Mouse (Mus musculus): ENCODE results near the gene Prl8a8. TPM values are rescaled to one million over a fixed set of nuclear protein-coding genes. Genes with fewer than 3 reads are reported as not detected.

Prl8a8 gene
- polyA plus RNA-seq (2015; fragmentation: Nextera tagmentation; extraction: Ambion mirVana): not detected in 2 replicates

GRCm38 (mm10) chr13:27513117-27513516 is at the start of gene Prl8a8:
Prl8a8 (minus strand) TSS chr13:27513217.
- DNase-seq (ENCODE audit: low spot score): no peak

GRCm38 (mm10) chr13:27553336-27553735 is 40.3 kb upstream of the Prl8a8 start:
- DNase-seq (ENCODE audit: low spot score): no peak

- no peak for DNase-seq (ENCODE audit: low spot score)
Measured at GRCm38 (mm10) chr13:27523156-27523555, 10.1 kb upstream of the Prl8a8 start.

- no peak for DNase-seq (ENCODE audit: low spot score)
Measured at GRCm38 (mm10) chr13:27507645-27508044, 5.4 kb downstream of the Prl8a8 start.

Other genes starting within 250 kb of the Prl8a8 start
- not detected in 2 replicates for gene Prl6a1, start 200.6 kb downstream of the Prl8a8 start, polyA plus RNA-seq (2015; fragmentation: Nextera tagmentation; extraction: Ambion mirVana)
- 0.16 and 0.18 TPM in 2 replicates for gene Prl8a2, start 167.5 kb downstream of the Prl8a8 start, polyA plus RNA-seq (2015; fragmentation: Nextera tagmentation; extraction: Ambion mirVana)
- gene Prl2b1, start 122.4 kb downstream of the Prl8a8 start, polyA plus RNA-seq (2015; fragmentation: Nextera tagmentation; extraction: Ambion mirVana): not detected in 2 replicates
- gene Prl8a6, start 74.5 kb downstream of the Prl8a8 start, polyA plus RNA-seq (2015; fragmentation: Nextera tagmentation; extraction: Ambion mirVana): not detected in 2 replicates
- gene Prl8a9, start 51.4 kb upstream of the Prl8a8 start, polyA plus RNA-seq (2015; fragmentation: Nextera tagmentation; extraction: Ambion mirVana): not detected in 2 replicates
- gene Prl8a1, start 69.0 kb upstream of the Prl8a8 start, polyA plus RNA-seq (2015; fragmentation: Nextera tagmentation; extraction: Ambion mirVana): not detected in 2 replicates
- gene Prl7b1, start 97.4 kb upstream of the Prl8a8 start, polyA plus RNA-seq (2015; fragmentation: Nextera tagmentation; extraction: Ambion mirVana): not detected in 2 replicates
- not detected in 2 replicates for gene Prl7a1, start 129.3 kb upstream of the Prl8a8 start, polyA plus RNA-seq (2015; fragmentation: Nextera tagmentation; extraction: Ambion mirVana)
- not detected in 2 replicates for gene Prl7a2, start 154.8 kb upstream of the Prl8a8 start, polyA plus RNA-seq (2015; fragmentation: Nextera tagmentation; extraction: Ambion mirVana)
- not detected in 2 replicates for gene Prl7d1, start 203.5 kb upstream of the Prl8a8 start, polyA plus RNA-seq (2015; fragmentation: Nextera tagmentation; extraction: Ambion mirVana)